Mouse (Mus musculus) thymus, postnatal 4 days (tissue): ENCODE measurements around the gene Trip13.
A peak's percentile ranks its signal among the peaks of the same experiment; 100 is the strongest.

Source experiments
- DNase-seq: peaks from one replicate; pipeline ENCODE4 v3.0.0; 2021

Trip13 gene

DNA sequence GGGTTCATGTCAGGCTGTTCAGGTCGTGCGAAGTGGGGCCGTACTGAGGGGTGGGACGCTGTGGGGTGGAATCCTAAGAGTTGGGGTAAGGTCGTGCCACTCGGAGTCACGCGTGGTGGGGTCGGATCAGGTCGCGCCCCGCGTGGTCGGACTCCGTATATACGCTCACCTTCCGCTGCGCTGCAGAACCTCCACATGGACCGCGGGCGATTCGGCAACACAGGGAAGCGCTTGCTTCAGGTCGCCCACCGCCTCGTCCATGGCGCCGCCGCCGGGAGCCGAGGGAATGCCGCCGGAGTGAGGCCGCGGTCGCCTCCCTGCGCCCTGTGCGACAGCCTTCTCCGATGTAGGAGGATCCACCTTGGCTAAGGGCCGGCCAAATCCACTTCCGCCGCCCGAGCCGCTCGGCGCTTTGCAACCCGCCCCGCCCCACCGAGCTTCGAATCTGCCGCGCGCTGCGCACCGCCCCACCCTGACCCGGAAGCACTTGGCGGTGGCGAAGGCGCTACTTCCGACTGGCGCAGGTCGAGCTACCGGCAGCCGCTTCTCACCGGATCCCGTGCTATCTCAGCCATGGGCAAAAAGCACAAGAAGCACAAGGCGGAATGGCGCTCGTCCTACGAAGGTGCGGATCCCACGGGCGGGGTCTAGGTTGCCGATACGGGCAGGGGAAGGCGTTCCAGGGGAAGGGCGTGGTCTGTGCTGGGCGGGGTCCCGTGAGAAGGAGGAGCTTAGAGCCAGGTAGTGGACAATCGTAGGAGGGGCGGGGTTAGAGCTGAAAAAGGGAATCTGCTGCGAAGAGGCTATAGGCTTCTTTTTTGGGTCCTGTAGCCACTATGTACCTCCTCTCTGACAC lies at the start of gene Trip13, which contains the start of gene Brd9:
Gene Trip13, minus strand, starts transcription at position 464 of the 856 bp plus-strand sequence.
Gene Brd9, plus strand, starts transcription at position 491 of the 856 bp plus-strand sequence.
- DNase-seq = peak; percentile 97

DNA sequence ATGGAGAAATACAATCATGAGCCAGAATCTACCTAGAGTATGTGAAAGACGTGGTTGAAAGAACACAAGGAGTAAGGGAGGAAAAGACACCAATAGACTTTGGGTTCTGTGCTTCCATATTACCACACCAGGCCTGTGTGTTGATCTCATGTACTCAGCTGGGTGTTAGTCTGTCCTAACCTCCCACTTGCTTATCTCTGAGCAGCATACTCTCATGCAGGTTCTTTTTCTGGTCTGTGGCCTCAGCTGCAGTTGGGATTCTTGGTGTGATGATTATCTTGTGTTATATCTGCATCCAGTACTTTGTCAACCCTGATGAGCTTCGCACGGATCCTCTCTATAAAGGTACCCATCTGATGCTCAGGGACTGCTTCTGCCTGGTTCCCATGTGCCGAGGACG lies 39.4 kb upstream of the Trip13 start:
- DNase-seq = no peak

DNA sequence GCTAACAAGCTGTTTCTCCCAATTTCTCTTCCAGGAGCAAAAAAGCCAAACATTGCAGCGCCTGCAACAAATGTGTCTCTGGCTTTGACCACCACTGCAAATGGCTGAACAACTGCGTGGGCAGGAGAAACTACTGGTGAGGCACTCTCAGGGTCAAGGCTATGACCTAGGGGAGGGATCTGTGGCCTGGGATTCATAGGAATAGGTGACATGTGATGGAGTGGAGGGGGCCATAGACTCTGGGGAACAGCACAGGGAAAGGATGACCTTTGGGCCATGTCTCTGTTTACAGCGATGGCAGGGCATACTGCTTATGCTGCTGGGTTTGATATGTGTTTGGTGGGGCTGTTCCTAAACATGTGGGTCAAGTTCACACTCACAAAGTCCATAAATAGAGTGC lies 36.9 kb upstream of the Trip13 start:
- DNase-seq = no peak

DNA sequence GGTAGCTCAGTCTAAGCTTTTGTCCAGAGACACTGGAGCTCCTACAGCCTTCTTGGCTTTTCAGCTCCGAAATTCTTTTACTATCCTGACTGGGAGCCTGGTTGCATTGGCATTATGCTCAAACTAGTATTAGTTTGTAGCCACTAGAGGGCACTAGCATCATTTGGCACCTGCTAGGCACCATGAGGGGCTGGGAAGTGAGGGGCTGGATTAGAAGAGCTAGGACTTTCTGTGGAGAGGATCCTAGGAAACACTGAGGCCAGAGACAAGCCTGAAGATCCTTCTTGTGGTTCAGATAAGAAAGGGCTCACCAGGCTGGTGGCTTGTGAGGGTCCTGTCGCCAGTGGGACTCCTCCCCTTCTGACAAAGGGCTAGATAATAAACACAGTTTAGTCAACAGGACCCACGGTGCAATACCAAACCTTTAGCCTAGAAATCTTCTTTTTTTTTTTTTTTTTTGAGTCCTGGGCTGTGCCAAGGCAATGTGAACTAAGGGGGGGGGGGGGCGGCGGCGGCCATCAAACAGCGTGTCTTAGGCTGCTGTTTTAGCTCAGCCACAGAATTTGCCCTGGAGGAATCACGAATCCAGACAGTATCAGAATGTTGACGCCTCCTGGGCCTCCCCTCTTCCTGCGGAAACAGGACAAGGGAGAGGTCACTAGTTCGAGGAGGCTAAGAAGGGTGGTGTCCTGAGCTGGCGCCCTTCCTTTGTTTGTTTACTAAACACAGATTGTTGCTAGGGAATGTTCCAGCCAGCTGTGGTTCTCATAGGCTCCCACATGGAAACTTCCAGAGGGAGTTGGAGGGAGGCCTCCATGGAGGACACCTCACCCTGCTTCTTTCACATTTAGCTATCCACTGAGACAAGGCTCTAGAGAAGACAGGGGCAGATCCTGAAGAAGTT lies 33.2 kb upstream of the Trip13 start:
- peak; percentile 42 for DNase-seq

DNA sequence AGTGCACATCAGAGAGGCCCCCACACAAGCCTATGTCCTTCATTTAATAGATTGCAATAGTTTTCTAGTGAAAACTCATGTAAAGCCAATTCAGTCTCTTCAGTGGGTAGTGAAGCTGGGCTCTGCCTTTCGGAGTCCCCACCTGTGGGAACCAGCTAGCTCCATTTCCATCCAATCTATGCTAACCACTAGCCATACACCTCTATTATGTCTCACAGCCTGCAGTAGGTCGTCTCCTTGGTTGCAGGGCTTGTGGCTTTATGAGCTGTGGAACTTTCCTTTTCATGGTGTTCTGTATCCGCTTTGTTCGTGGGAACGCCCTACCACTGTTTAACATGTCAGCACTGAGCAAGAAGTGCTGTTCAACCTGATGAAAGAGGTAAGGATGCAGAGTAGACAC lies 26.0 kb upstream of the Trip13 start, which contains the start of gene Zdhhc11:
Gene Zdhhc11, plus strand, starts transcription at position 301 of the 400 bp plus-strand sequence.
- DNase-seq = no peak

DNA sequence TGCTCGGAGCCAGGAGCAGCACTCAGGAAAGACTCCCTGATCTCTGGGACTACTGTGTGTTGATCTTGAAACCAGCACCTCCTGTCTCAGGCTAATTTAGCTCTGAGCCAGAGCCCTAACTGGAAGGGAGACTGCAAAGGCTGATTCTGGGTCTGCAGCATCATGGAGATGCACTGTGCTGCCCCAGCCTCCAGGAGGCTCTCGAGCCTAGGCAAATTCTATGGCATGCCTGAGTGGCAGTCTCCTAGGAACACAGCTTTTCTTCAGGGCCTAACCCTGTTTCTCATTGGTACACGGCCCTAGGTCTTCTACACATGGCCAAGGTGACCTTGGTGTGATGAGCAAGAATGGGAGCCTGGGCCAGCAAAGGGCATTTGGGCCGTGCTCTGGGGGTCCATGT lies 23.6 kb upstream of the Trip13 start:
- DNase-seq = no peak

DNA sequence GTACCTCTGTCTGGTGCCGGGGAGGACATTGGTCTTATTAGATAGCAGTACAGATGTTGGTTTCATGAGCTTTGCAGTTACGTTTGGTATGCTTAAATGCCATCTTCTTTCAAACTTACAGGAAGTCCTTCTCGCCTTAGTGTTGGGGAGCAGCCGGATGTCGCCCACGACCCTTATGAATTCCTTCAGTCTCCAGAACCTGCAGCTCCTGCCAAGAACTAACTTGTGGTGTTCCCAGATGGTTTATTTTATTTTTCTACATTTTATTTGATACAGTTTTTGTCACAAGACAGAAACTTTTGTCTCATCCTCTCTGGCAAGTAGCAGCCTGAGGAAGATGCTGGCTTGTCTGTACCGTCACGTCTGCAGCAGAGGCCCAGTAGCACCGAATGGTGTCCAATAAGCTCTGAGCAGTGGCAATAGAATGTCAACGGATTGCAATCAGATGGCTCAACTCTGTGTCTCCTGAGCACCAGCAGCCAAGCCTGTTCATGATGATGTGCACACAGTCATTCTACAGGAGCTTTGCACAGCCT lies 22.6 kb upstream of the Trip13 start:
- no peak for DNase-seq

DNA sequence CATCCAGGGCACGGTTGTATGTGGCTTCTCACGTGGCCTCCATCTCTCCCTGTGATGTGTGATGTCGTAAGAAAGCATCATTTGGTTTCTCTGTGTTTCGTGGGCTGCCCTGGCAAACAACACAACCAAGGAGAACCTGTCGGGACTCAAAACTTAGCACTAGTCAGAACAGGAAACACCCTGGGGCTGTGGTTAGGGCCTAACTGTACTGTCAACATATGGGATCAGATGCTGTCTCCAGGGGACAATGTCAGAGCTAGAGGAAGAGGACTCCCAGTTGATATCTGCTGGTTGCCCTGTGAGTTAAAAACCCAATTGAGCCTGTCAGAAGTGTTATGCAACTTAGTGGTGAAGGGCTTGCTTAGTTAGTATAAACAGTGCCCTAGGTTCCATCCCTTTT lies 17.9 kb upstream of the Trip13 start:
- DNase-seq = no peak

DNA sequence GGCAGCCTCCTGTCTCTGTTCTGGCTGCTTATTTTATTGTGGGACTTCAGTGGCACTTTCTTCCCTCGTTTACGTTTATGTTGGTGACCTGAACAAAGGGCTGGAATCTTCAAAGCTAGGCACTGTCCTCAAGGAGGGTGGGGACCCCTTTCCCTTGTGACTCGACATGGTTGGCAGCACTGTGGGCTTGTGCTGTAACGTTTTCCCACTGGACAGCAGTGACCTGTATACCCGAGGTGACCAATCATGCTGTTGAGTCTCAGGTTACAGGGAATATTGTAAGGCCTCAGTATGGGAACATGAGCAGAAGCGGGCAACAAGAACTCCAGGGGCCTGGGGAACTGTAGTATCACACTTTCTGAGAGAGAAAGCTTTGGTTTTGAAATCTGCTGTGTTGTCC lies 17.1 kb upstream of the Trip13 start:
- DNase-seq = no peak

DNA sequence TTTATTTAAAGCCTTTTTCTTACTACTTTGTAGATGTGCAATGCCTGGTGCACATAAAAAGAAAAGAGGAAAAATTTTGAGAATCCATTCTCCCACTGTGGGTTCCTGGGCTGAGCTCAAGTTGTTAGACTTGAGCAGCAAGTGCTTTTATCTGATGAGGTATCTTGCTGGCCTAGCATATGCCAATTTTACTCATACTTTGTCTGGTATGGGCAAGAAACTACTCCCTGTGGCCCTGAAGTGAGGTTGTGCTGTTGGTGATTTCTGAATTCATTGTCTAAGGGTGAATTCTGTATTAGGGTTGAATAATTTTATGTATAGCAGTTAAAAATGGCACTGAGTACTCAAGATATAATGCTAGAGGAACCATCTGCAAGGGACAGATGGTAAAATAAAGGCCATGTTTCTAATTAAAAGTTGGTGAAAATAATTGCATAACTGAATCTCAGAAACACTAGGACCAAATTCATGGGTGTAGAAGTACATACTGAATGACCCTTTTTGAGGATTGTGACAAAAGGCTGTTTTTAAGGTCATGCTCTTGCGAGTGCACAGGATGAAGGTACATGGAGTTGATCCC lies 16.1 kb upstream of the Trip13 start:
- no peak for DNase-seq

DNA sequence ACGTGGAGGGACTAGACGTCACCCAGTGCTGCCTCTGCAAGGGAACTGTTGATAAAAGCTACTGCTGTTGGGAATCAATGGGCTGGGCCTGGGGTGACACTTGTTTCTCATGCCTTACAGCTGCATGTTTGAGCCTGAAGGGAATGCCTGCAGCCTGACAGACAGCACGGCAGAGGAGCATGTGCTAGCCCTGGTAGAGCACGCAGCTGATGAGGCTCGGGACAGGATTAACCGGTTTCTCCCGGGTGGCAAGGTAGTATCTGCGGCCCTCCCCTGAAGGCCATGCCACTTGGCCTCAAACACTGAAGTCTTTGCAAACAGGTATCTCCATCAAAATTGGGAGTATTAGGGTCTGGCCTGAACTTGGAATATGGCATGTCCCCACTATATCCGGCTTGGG lies 7.0 kb upstream of the Trip13 start:
- DNase-seq = no peak

DNA sequence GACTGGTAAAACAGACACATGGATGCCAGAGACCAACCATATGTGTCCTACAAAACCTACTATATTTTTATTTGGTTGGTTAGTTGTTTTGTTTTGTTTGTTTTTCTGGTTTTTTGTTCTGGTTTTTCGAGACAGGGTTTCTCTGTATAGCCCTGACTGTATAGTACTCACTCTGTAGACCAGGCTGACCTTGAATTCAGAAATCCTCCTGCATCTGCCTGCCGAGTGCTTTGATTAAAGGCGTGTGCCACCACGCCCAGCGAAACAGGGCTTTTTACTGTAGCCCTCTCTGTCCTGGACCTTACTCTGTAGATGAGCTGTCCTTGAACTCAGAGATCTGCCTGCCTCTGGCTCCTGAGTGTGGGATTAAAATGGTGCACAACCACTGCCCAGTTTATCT lies 1.5 kb upstream of the Trip13 start:
- DNase-seq = no peak

DNA sequence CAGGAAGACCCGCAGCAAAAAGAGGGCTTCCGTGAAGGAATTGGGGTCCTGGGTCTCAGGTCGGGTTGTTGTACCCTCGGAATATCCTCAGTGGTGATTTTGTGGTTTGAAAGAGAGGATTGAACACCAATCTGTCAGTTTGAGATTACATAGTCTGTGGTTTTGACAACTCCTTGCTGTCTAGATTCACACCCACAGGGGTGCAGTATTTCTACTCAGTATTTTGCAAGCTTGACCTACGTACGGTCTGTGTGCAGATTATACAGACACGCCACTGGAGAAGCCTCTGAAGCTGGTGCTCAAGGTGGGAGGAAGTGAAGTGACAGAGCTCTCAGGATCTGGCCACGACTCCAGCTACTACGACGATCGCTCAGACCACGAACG lies 585 bp upstream of the Trip13 start:
- DNase-seq = peak; percentile 17

DNA sequence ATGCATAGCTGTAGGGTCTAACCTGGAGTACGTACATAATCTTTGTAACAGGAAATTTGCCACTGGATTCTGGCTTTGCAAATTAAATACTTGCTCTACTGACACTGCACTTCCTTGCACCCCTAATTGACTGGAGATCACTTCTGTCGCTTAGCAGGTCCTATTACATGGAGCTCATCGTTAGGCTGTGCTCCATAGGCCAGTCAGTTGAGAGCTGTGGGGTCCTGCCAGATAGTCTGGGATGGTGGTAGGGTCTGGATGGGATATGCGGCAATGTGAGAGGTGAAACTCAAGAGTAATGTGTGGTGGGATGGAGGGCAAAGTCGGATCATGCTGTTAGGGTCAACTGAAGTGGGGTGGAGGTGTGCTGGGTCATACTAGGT lies 655 bp downstream of the Trip13 start:
- no peak for DNase-seq

DNA sequence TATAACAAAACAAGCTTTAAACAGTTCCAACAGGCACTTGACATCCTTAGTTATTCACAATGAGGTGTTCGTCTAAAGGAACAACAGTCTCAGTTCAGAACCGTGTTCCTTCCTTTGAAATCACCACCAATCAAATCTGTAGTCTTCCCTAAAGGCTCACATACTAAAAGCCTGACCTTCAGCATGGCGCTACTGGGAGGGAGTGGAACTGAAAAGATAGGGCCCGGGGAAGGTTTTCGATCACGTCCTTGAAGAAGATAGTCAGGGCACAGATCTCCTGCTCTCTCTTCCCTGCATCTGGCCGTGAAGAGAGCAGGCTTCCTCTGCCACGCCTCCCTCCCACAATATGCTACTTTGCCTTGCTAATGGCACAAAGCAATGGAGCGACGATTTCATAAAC lies 5.4 kb downstream of the Trip13 start:
- DNase-seq = no peak

DNA sequence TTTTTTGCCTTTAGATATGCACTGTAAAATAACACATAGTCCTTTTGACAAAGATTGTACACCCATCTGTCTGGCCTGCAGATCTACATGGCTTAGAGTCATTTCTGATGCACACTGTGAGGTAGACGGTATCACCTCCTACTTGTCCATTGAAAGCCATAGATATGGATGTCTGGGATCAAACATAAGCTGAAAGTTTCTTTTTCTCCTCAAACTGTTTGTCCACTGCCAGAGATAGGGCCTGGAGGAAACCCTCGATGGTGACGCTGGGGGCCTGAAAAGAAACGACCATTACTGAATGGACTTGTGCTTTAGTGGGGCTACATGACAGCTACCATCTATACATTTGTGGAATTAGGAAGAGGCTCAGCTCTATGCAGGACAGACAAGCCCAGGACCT lies 24.5 kb downstream of the Trip13 start:
- DNase-seq = no peak

DNA sequence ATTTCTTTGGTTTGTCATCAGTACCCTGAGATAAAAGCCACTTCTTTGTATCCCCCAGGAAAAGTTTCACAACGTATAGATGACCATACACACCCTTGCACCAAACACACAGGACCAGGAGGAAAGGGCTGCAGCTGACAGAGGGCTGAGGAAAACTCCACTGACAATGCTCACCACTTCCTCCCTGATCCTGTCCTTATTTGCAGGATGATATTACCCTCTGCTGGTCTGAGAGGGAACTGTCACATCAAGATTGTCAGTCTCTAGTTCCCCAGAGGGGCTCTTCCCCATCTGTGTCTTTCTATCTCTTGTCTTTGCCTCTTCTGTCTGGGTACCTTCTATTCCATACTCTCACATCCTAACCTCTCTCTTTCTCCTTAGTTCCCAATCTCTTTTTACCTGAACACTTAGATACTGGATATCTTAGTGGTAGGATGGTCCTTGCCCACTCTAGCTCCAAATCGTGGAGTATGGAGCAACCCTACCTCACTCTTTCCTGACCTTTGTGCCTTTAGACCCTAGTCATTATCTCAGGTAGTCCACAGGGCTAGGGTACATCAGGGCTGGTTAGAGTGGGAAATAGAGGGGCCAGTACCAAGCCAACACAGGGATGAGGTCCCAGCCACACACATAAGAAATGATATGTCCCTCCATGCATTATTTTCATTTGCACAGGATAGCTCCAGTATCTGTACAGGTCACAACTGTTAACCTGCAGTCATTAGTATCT lies 29.7 kb downstream of the Trip13 start:
- peak; percentile 61 for DNase-seq

DNA sequence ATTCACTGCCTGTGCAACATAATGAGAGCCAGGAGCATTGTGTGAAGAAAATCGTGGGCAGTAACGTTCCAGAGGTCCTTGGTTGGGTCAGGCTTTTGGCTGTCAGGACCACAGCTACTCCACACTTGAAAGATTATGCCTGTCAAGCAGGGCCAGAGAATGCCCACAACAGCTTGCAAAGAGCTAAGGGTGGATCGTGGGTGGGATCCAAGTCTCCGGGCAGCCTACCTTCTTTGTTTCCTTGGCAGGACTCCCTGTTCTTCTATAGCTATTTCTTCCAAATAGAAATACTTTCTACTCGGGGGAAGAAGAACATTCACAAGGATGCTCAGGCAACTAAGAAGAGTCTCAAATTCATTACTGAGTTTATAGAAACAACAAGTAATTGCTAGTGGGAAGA lies 30.4 kb downstream of the Trip13 start:
- no peak for DNase-seq

DNA sequence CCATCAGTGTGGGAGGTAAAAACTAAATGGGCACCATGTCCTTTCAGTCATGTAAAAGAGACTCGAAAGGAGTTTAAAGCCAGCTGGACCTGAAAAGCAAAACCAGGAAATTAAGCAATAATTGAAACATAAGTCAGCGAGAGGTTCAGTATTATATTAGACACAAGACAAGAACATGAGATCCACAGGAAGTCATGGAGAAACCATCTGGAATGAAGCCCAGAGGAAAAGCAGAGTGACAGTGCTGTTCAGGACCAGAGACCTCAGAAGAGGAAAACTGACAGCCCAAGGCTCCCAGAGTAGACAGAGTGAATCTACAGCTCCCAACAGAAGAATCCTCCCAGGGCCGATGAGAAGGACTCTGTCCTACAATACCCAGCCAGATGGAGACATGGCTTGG lies 40.0 kb downstream of the Trip13 start:
- no peak for DNase-seq

DNA sequence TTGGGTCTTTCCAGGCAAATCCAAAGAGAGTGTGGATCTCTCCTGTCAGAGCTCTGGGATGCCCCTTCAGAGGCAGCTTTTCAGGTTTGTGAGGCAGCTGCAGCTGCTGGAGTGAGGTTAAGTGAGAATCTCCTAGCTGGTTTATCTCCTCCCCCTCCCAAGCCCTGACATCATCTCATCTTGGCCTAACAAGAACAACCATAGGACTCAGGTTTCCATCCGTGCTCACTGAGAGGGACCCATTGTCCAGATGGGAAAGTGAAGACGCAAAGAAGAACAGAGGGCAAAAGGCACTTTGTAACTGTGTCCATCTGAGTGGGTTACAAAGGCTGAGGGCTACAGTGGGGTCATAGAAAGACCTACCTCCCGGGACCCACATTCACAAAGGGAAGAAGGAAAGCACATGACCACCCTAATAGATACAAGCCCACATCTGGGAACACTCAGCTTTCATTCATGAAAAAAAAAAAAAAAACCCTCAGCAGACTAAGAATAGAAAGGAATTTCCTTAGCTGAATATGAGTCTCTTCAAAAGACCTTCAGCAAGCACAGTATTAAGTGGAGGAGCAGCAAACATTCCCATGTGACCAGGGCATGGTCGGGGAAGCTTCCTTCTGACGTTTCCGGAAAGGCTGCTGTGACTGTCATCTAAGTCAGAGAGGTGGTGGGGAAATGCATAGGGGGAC lies 44.9 kb downstream of the Trip13 start:
- no peak for DNase-seq

DNA sequence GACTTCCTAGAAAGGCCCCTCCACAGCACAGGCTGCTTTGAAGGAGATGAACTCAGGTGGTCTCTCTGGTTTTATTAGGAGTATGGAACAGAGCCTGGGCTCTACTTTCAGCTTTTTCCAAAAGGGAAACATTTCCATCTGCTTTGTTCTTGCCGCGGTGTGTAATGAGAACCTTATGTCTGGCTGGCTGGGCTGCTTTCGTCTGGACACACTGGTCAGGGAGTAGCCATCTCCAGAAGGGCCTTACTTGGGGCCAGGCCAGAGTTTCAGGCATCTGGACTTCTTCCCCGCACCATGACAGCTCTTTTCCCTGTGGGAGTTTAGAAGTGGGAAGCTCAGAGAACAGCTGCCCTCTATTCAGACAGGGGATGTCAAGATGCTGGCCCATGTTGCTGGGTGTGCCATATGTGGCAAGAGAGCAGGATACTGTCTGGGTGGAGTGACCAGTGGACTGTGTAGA lies 50.1 kb downstream of the Trip13 start:
- no peak for DNase-seq

DNA sequence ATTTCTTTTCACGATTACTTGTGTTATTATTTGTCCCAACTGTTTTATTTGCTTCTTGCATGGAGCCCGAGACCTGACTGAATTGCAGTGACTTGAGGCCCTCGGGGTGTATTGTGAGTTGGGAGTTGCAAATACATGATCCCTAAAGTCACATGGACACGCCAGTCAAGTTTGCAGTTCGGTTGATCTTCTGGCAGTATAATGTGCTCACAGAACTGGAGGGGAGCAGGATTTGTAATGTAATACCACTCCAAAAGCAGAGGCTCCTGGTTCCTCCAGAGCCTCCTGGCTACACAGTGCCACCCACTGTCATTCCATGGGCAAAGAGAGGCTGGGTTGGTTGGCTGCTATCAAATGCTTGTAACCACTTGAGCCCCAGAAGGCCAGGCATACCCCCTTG lies 51.0 kb downstream of the Trip13 start:
- DNase-seq = no peak
